Mouse (Mus musculus): Measurements from ENCODE around the gene Rtl5. TPM values are rescaled to one million over a fixed set of nuclear protein-coding genes. Genes with fewer than 3 reads are reported as not detected.
A peak's percentile ranks its signal among the peaks of the same experiment; 100 is the strongest.

Gene Rtl5
- total RNA-seq, 2 experiments from 2014 or later, result 22.6 to 23.1 TPM

- no peak for DNase-seq (ENCODE audit: low spot score in 2 of 2)
Observed at GRCm38 (mm10) chrX:102067118-102067517, 4.0 kb downstream of the Rtl5 start.

- DNase-seq (ENCODE audit: low spot score in 2 of 2), result peak; percentile 74 to 79
Observed at GRCm38 (mm10) chrX:102066134-102066533, 5.0 kb downstream of the Rtl5 start.

GRCm38 (mm10) chrX:102065213-102065775 is 5.8 kb downstream of the Rtl5 start:
- no peak for DNase-seq (ENCODE audit: low spot score in 2 of 2)

- DNase-seq (ENCODE audit: low spot score in 2 of 2), result no peak
Observed at GRCm38 (mm10) chrX:102064062-102064461, 7.0 kb downstream of the Rtl5 start.

- peak in 1 of 2 experiments; percentile 17 for DNase-seq (ENCODE audit: low spot score in 2 of 2)
Observed at GRCm38 (mm10) chrX:102060891-102061290, 10.2 kb downstream of the Rtl5 start.

- no peak for DNase-seq (ENCODE audit: low spot score in 2 of 2)
Observed at GRCm38 (mm10) chrX:102060243-102060642, 10.9 kb downstream of the Rtl5 start.

GRCm38 (mm10) chrX:102059437-102059836 is 11.7 kb downstream of the Rtl5 start:
- DNase-seq (ENCODE audit: low spot score in 2 of 2), result no peak

- DNase-seq (ENCODE audit: low spot score in 2 of 2), result no peak
Observed at GRCm38 (mm10) chrX:102054009-102054408, 17.1 kb downstream of the Rtl5 start.

- DNase-seq (ENCODE audit: low spot score in 2 of 2), result no peak
Observed at GRCm38 (mm10) chrX:102053371-102053770, 17.7 kb downstream of the Rtl5 start.

- DNase-seq (ENCODE audit: low spot score in 2 of 2), result no peak
Observed at GRCm38 (mm10) chrX:102051225-102051624, 19.9 kb downstream of the Rtl5 start.

- DNase-seq (ENCODE audit: low spot score in 2 of 2), result no peak
Observed at GRCm38 (mm10) chrX:102050552-102050951, 20.6 kb downstream of the Rtl5 start.

- no peak for DNase-seq (ENCODE audit: low spot score in 2 of 2)
Observed at GRCm38 (mm10) chrX:102042386-102042785, 28.7 kb downstream of the Rtl5 start.

- no peak for DNase-seq (ENCODE audit: low spot score in 2 of 2)
Observed at GRCm38 (mm10) chrX:102041562-102041961, 29.5 kb downstream of the Rtl5 start.

GRCm38 (mm10) chrX:102037506-102037905 is 33.6 kb downstream of the Rtl5 start:
- DNase-seq (ENCODE audit: low spot score in 2 of 2), result no peak

- DNase-seq (ENCODE audit: low spot score in 2 of 2), result no peak
Observed at GRCm38 (mm10) chrX:102036866-102037361, 34.2 kb downstream of the Rtl5 start.

- no peak for DNase-seq (ENCODE audit: low spot score in 2 of 2)
Observed at GRCm38 (mm10) chrX:102035671-102036070, 35.4 kb downstream of the Rtl5 start.

GRCm38 (mm10) chrX:102033566-102033965 is 37.5 kb downstream of the Rtl5 start:
- no peak for DNase-seq (ENCODE audit: low spot score in 2 of 2)

- DNase-seq (ENCODE audit: low spot score in 2 of 2), result no peak
Observed at GRCm38 (mm10) chrX:102032431-102032830, 38.7 kb downstream of the Rtl5 start.

GRCm38 (mm10) chrX:102031851-102032250 is 39.3 kb downstream of the Rtl5 start:
- DNase-seq (ENCODE audit: low spot score in 2 of 2), result no peak

GRCm38 (mm10) chrX:102024976-102025375 is 46.1 kb downstream of the Rtl5 start:
- no peak for DNase-seq (ENCODE audit: low spot score in 2 of 2)

GRCm38 (mm10) chrX:102019471-102020240 is 51.4 kb downstream of the Rtl5 start:
- DNase-seq (ENCODE audit: low spot score in 2 of 2), result no peak

- DNase-seq (ENCODE audit: low spot score in 2 of 2), result peak; percentile 24 to 47
Observed at GRCm38 (mm10) chrX:102018890-102019289, 52.2 kb downstream of the Rtl5 start.
